29 mouse cellular contexts compared by ENCODE assay signal in the genomic region with DNA sequence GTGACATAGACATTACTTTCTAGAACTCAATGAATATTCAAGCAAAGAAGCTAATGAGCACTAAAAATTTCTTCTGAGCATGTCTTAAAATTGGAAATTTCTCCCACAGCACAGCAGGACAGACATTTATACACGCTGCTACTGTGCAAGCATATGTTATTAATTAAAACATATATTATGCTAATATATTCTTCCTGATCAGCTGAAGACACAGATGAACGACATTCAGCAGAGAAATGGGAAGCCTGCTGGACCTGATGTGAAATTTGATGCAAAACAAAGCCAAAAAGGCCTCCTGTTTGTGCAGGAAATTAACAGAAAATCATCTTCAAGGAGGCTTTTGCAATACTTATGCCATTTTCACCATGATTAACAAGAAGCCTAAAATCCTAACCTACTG.
A peak's percentile ranks its signal among the peaks of the same experiment; 100 is the strongest.
DNase-seq lines count a peak whose midpoint lies in the region; ATAC-seq lines count a peak whose summit lies in the region.
"Had no signal": no experiment of that assay in that cellular context is flagged by ENCODE, and none has a peak within 500 bp of the region (broad histone marks: within the 10 kb centered on the region; RNA-seq: fewer than 3 reads in every experiment).

No protein-coding gene starts in this region.

- no peak overlapping the region for H3K27ac ChIP-seq in forebrain, embryonic 13.5 days
- no peak overlapping the region for H3K27ac ChIP-seq in forebrain, embryonic 10.5 days
- peak overlapping the region; percentile 52; the same call in 1 of the 2 replicates for H3K27ac ChIP-seq in hindbrain, embryonic 13.5 days
- no peak overlapping the region for H3K27ac ChIP-seq in hindbrain, embryonic 14.5 days
- H3K27ac ChIP-seq in neural tube, embryonic 11.5 days (ENCODE audit: low read depth, low read length): no peak overlapping the region
- no peak overlapping the region for H3K27ac ChIP-seq in neural tube, embryonic 15.5 days (replicated peaks)
- H3K27ac ChIP-seq in neural tube, embryonic 13.5 days (replicated peaks): no peak overlapping the region
- H3K27ac ChIP-seq: embryonic facial prominence, embryonic 10.5 days; embryonic facial prominence, embryonic 15.5 days; heart, embryonic 10.5 days; heart, embryonic 15.5 days; kidney, postnatal 0 days; liver, embryonic 14.5 days; macrophage; stomach, embryonic 15.5 days had no signal

- H3K27me3 ChIP-seq in forebrain, embryonic 13.5 days: no peaks in the 10 kb centered on the region
- H3K27me3 ChIP-seq in forebrain, embryonic 10.5 days (ENCODE audit: poor library complexity, severe bottlenecking): no peaks in the 10 kb centered on the region
- H3K27me3 ChIP-seq in hindbrain, embryonic 13.5 days: no peaks in the 10 kb centered on the region
- H3K27me3 ChIP-seq in hindbrain, embryonic 14.5 days (ENCODE audit: control insufficient read depth, insufficient read depth, low read length): no peaks in the 10 kb centered on the region
- no peaks in the 10 kb centered on the region for H3K27me3 ChIP-seq in neural tube, embryonic 11.5 days (ENCODE audit: control insufficient read depth, insufficient read depth, low read length)
- no peaks in the 10 kb centered on the region for H3K27me3 ChIP-seq in neural tube, embryonic 15.5 days (replicated peaks)
- no peaks in the 10 kb centered on the region for H3K27me3 ChIP-seq in neural tube, embryonic 13.5 days
- H3K27me3 ChIP-seq: embryonic facial prominence, embryonic 15.5 days; heart, embryonic 15.5 days; Patski; stomach, embryonic 15.5 days had no signal

- no peak for DNase-seq in forebrain, embryonic 10.5 days (ENCODE audit: extremely low spot score, low spot score)
- no peak for DNase-seq in hindbrain, embryonic 14.5 days (ENCODE audit: low spot score)
- DNase-seq in neural tube, embryonic 11.5 days (ENCODE audit: low spot score): no peak
- no peak for DNase-seq in urinary bladder, adult 18-20 months (ENCODE audit: low spot score in 2 of 2)
- DNase-seq: adrenal gland, postnatal 10 days; gastrocnemius, postnatal 25 days; heart, adult 11 months; kidney, adult 8-10 months; kidney, postnatal 4 days; liver; lung, adult 2 months; lung, postnatal 10 days; right cerebral cortex, postnatal 25 days; thymus, adult 18-20 months; thymus, postnatal 36 days had no signal

- ATAC-seq in forebrain, embryonic 13.5 days: peak; percentile 88
- ATAC-seq in hindbrain, embryonic 13.5 days (ENCODE audit: low FRiP score): 0 out of 2 replicates have a peak, but pooled peaks have one; percentile 61
- ATAC-seq in hindbrain, embryonic 14.5 days (ENCODE audit: low FRiP score): no peak
- ATAC-seq in neural tube, embryonic 11.5 days (ENCODE audit: insufficient read depth, low FRiP score, low TSS enrichment): peak; percentile 55; the same call in 1 of the 2 replicates
- ATAC-seq in neural tube, embryonic 15.5 days (ENCODE audit: low FRiP score): no peak
- 0 out of 2 replicates have a peak, but pooled peaks have one; percentile 32 for ATAC-seq in neural tube, embryonic 13.5 days (ENCODE audit: low read depth)
- ATAC-seq: intestine, embryonic 16.5 days; Patski had no signal

- no peak overlapping the region for H3K9ac ChIP-seq in forebrain, embryonic 13.5 days
- H3K9ac ChIP-seq in hindbrain, embryonic 13.5 days: no peak overlapping the region
- no peak overlapping the region for H3K9ac ChIP-seq in hindbrain, embryonic 14.5 days
- H3K9ac ChIP-seq in neural tube, embryonic 11.5 days (ENCODE audit: low read length): no peak overlapping the region
- H3K9ac ChIP-seq in neural tube, embryonic 15.5 days (replicated peaks): no peak overlapping the region
- no peak overlapping the region for H3K9ac ChIP-seq in neural tube, embryonic 13.5 days
- H3K9ac ChIP-seq: embryonic facial prominence, embryonic 15.5 days; heart, embryonic 15.5 days; liver, embryonic 14.5 days; stomach, embryonic 15.5 days had no signal

- H3K4me1 ChIP-seq in forebrain, embryonic 13.5 days: no peaks in the 10 kb centered on the region
- no peaks in the 10 kb centered on the region for H3K4me1 ChIP-seq in forebrain, embryonic 10.5 days
- no peaks in the 10 kb centered on the region for H3K4me1 ChIP-seq in hindbrain, embryonic 13.5 days (replicated peaks)
- no peaks in the 10 kb centered on the region for H3K4me1 ChIP-seq in hindbrain, embryonic 14.5 days (replicated peaks; ENCODE audit: control insufficient read depth, insufficient read depth, low read length)
- no peaks in the 10 kb centered on the region for H3K4me1 ChIP-seq in neural tube, embryonic 11.5 days (ENCODE audit: control insufficient read depth, insufficient read depth, low read length)
- H3K4me1 ChIP-seq in neural tube, embryonic 15.5 days: no peaks in the 10 kb centered on the region
- H3K4me1 ChIP-seq in neural tube, embryonic 13.5 days (replicated peaks): peaks cover 4% of the 10 kb centered on the region
- H3K4me1 ChIP-seq: embryonic facial prominence, embryonic 10.5 days; embryonic facial prominence, embryonic 15.5 days; heart, embryonic 10.5 days; heart, embryonic 15.5 days; stomach, embryonic 15.5 days had no signal

- 56% methylated on average over 2 of the region's 2 CpGs for WGBS in forebrain, embryonic 13.5 days
- WGBS in forebrain, embryonic 10.5 days: 74% methylated on average over 2 of the region's 2 CpGs
- 25% methylated on average over 2 of the region's 2 CpGs for WGBS in hindbrain, embryonic 13.5 days
- WGBS in hindbrain, embryonic 14.5 days: 15% methylated on average over 2 of the region's 2 CpGs
- 50% methylated on average over 2 of the region's 2 CpGs for WGBS in neural tube, embryonic 11.5 days
- 20% methylated on average over 2 of the region's 2 CpGs for WGBS in neural tube, embryonic 15.5 days
- WGBS in neural tube, embryonic 13.5 days: 19% methylated on average over 2 of the region's 2 CpGs

- H3K36me3 ChIP-seq in forebrain, embryonic 13.5 days (ENCODE audit: poor library complexity, severe bottlenecking): no peaks in the 10 kb centered on the region
- no peaks in the 10 kb centered on the region for H3K36me3 ChIP-seq in forebrain, embryonic 10.5 days (replicated peaks)
- H3K36me3 ChIP-seq in hindbrain, embryonic 13.5 days: no peaks in the 10 kb centered on the region
- H3K36me3 ChIP-seq in hindbrain, embryonic 14.5 days (replicated peaks; ENCODE audit: control insufficient read depth, insufficient read depth): no peaks in the 10 kb centered on the region
- no peaks in the 10 kb centered on the region for H3K36me3 ChIP-seq in neural tube, embryonic 11.5 days (ENCODE audit: control insufficient read depth, insufficient read depth, low read length)
- H3K36me3 ChIP-seq in neural tube, embryonic 15.5 days: no peaks in the 10 kb centered on the region
- H3K36me3 ChIP-seq in neural tube, embryonic 13.5 days: no peaks in the 10 kb centered on the region
- H3K36me3 ChIP-seq: embryonic facial prominence, embryonic 10.5 days; embryonic facial prominence, embryonic 15.5 days; heart, embryonic 10.5 days; heart, embryonic 15.5 days; stomach, embryonic 15.5 days had no signal

- no peak overlapping the region for H3K4me3 ChIP-seq in forebrain, embryonic 13.5 days
- H3K4me3 ChIP-seq in forebrain, embryonic 10.5 days: no peak overlapping the region
- H3K4me3 ChIP-seq in hindbrain, embryonic 13.5 days: no peak overlapping the region
- no peak overlapping the region for H3K4me3 ChIP-seq in hindbrain, embryonic 14.5 days (replicated peaks; ENCODE audit: low read length)
- no peak overlapping the region for H3K4me3 ChIP-seq in neural tube, embryonic 11.5 days (ENCODE audit: low read depth, low read length)
- H3K4me3 ChIP-seq in neural tube, embryonic 15.5 days (replicated peaks): no peak overlapping the region
- H3K4me3 ChIP-seq in neural tube, embryonic 13.5 days: no peak overlapping the region
- H3K4me3 ChIP-seq: embryonic facial prominence, embryonic 10.5 days; embryonic facial prominence, embryonic 15.5 days; heart, embryonic 10.5 days; heart, embryonic 15.5 days; stomach, embryonic 15.5 days had no signal

- no peaks in the 10 kb centered on the region for H3K9me3 ChIP-seq in forebrain, embryonic 13.5 days (replicated peaks)
- no peaks in the 10 kb centered on the region for H3K9me3 ChIP-seq in forebrain, embryonic 10.5 days
- no peaks in the 10 kb centered on the region for H3K9me3 ChIP-seq in hindbrain, embryonic 13.5 days
- H3K9me3 ChIP-seq in hindbrain, embryonic 14.5 days (ENCODE audit: control insufficient read depth, low read length): no peaks in the 10 kb centered on the region
- H3K9me3 ChIP-seq in neural tube, embryonic 11.5 days (ENCODE audit: control insufficient read depth, low read length): no peaks in the 10 kb centered on the region
- H3K9me3 ChIP-seq in neural tube, embryonic 15.5 days (replicated peaks): no peaks in the 10 kb centered on the region
- H3K9me3 ChIP-seq in neural tube, embryonic 13.5 days: no peaks in the 10 kb centered on the region
- H3K9me3 ChIP-seq: embryonic facial prominence, embryonic 10.5 days; embryonic facial prominence, embryonic 15.5 days; heart, embryonic 10.5 days; heart, embryonic 15.5 days; stomach, embryonic 15.5 days had no signal

- no peak overlapping the region for H3K4me2 ChIP-seq in forebrain, embryonic 13.5 days
- H3K4me2 ChIP-seq in hindbrain, embryonic 13.5 days: no peak overlapping the region
- H3K4me2 ChIP-seq in hindbrain, embryonic 14.5 days (replicated peaks): no peak overlapping the region
- no peak overlapping the region for H3K4me2 ChIP-seq in neural tube, embryonic 11.5 days (ENCODE audit: low read depth)
- H3K4me2 ChIP-seq in neural tube, embryonic 15.5 days: no peak overlapping the region
- no peak overlapping the region for H3K4me2 ChIP-seq in neural tube, embryonic 13.5 days
- H3K4me2 ChIP-seq: embryonic facial prominence, embryonic 15.5 days; heart, embryonic 15.5 days; stomach, embryonic 15.5 days had no signal

Comparison
In these comparisons a context has a peak if more than half of its experiments do, and no peak if none do; other contexts are left out.
1. ATAC-seq: peak in forebrain, embryonic 13.5 days (single experiment), hindbrain, embryonic 13.5 days (single experiment), neural tube, embryonic 11.5 days (single experiment) and neural tube, embryonic 13.5 days (single experiment); none in hindbrain, embryonic 14.5 days (single experiment) and neural tube, embryonic 15.5 days (single experiment).